Mouse (Mus musculus) heart, embryonic 13.5 days (tissue): ENCODE data around the gene Trappc13. TPM values are rescaled to one million over a fixed set of nuclear protein-coding genes. Genes with fewer than 3 reads are reported as not detected.
A peak's percentile ranks its signal among the peaks of the same experiment; 100 is the strongest.
"Not testable (repeated sequence)": the region's sequence is repeated elsewhere in the genome, so short reads cannot be mapped to it uniquely, and the experiment has no call there.

Experiments
- ATAC-seq: fragments of 200-750 bp; cut with Nextera tagmentation; 2 replicates; pipeline ENCODE4 v1.8.0; 2017; ENCODE audit warnings: moderate TSS enrichment; ENCODE audit not compliant: insufficient number of reproducible peaks, low FRiP score, low TSS enrichment; ENCODE audit errors: extremely low read depth
- H3K27ac ChIP-seq: fragments of 300-500 bp; sonication (generic); replicated peaks from 2 replicates; pipeline ENCODE4 v1.5.1; 2015; ENCODE audit warnings: moderate library complexity, mild to moderate bottlenecking, inconsistent platforms
- H3K27me3 ChIP-seq: fragments of 300-500 bp; sonication (generic); replicated peaks from 2 replicates; pipeline ENCODE4 v1.6.1; 2015; ENCODE audit warnings: mild to moderate bottlenecking, inconsistent platforms
- H3K36me3 ChIP-seq: fragments of 300-500 bp; sonication (generic); 2 replicates; pipeline ENCODE4 v1.6.1; 2015; ENCODE audit warnings: mild to moderate bottlenecking, inconsistent platforms
- H3K4me1 ChIP-seq: fragments of 300-500 bp; sonication (generic); 2 replicates; pipeline ENCODE4 v1.6.1; 2015; ENCODE audit warnings: inconsistent platforms
- H3K4me2 ChIP-seq: fragments of 300-500 bp; sonication (generic); 2 replicates; pipeline ENCODE4 v1.6.1; 2015; ENCODE audit warnings: inconsistent platforms, mild to moderate bottlenecking, moderate library complexity
- H3K4me3 ChIP-seq: fragments of 300-500 bp; sonication (generic); 2 replicates; pipeline ENCODE4 v1.5.1; 2015; ENCODE audit warnings: moderate library complexity, mild to moderate bottlenecking, inconsistent platforms
- H3K9ac ChIP-seq: fragments of 300-500 bp; sonication (generic); 2 replicates; pipeline ENCODE4 v1.6.1; 2015; ENCODE audit warnings: inconsistent platforms, mild to moderate bottlenecking, moderate library complexity
- H3K9me3 ChIP-seq: fragments of 300-500 bp; sonication (generic); 2 replicates; pipeline ENCODE4 v1.6.1; 2016; ENCODE audit warnings: inconsistent platforms
- WGBS: fragments of 180-500 bp; shearing (Covaris S2); methylation state at CpG from one replicate; pipeline ENCODE4 v1.1.7; 2015; ENCODE audit warnings: mixed read lengths; 5-methylcytosine and 5-hydroxymethylcytosine counted together
- polyA plus RNA-seq: library from polyadenylated mRNA; unstranded; fragments of >200 nt; fragmentation: Nextera tagmentation; extraction: Ambion mirVana; gene quantifications from 2 replicates; pipeline ENCODE4 v1.2.1, GENCODE M21; 2015

Gene Trappc13
- polyA plus RNA-seq, result 41.9 and 45.7 TPM in 2 replicates

DNA sequence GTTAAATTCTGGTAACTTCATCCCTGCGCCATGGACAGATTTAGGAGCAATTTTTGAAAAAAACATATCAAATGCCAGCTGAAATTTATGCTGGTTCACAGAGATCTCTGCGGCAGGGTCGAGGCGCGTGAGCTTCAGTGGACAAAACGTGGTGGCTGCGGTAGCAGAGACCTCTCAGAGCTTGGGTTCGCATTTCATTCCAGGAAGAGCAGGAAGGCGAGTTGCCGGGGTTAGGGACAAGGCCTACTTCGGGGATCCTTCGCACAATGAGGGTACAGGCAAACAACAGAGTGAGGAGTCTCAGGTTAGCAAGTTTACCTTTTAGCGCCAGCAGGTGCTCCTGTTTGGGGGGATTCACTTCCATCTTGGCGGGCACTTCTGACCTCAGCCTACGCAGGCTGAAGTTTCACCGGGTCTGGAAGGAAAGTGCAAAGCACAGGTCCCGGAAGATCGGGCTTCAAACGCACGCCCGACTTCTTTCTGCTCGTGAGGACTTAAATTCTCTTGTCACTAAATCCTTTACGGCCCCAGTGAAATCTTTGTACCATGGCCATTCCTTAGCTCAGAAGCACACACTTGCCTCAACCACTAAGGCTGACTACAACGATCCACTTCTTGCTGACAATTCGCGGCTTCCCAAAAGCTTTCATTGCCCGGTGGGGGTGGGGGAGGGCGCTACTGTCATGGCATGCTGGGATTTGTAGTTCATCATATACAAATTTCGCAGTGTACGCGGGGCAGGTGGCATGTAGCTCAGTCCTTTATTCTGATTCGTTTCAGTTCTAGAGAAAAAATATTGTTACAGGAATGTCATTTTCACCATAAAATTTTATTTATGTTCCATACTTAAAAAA, at the start of gene Trappc13:
Trappc13 (minus strand) TSS at position 674 of the 854 bp plus-strand sequence.
- peaks cover 18% of the 10 kb centered on the region for H3K4me1 ChIP-seq
- peak within 1 kb of the TSS; percentile 86 for H3K27ac ChIP-seq
- no peaks in the 10 kb centered on the region for H3K27me3 ChIP-seq
- H3K4me2 ChIP-seq, result peak within 1 kb of the TSS; percentile 83
- peak; percentile 84 for ATAC-seq
- H3K36me3 ChIP-seq, result peaks cover 34% of the 10 kb centered on the region
- under 1% methylated on average over 32 of the region's 32 CpGs for WGBS
- H3K4me3 ChIP-seq, result peak within 1 kb of the TSS; percentile 83
- H3K9me3 ChIP-seq, result no peaks in the 10 kb centered on the region
- peak within 1 kb of the TSS; percentile 93 for H3K9ac ChIP-seq

DNA sequence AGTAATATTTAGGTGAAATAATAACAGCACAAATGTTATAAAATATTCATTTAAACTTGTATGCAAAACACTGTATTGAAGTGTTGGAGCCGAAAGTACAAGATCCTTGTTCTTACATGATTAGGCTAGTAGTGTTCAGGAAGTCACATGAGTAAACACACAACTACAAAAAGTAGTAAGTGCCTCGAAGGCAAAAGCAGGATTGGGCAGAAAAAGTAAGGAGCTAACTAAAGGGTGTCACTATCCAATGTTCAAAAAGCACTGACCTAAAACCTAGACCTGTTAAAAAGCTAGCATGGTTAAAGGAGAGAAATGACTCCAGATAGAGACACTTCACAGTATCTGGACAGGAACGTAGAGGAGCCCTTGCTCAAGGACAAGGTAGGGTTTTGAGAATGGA, 49.2 kb upstream of the Trappc13 start:
- H3K9ac ChIP-seq, result peak overlapping the region; percentile 92
- peaks cover 11% of the 10 kb centered on the region for H3K36me3 ChIP-seq

DNA sequence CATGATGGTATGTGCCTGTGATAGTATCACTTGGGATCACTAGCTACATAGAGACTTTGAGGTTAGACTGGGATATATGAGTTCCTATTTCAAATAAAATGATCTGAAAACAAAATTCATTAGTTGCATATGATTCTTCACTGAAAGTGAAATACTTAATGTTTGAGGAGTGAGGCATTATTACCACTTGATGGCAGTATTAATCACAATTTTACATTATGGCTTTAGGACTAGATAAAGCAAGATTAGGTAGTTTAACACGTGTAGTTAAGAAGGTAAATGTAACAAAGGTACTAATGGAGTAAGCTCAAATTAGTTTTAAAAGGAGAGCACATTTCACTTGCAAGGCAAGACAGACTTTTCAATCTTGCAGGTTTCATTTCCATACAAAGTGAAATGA, 26.0 kb upstream of the Trappc13 start:
- no peak overlapping the region for H3K4me2 ChIP-seq
- no peak for ATAC-seq
- no peak overlapping the region for H3K9ac ChIP-seq
- H3K9me3 ChIP-seq, result no peaks in the 10 kb centered on the region
- H3K27ac ChIP-seq, result no peak overlapping the region
- H3K4me1 ChIP-seq, result no peaks in the 10 kb centered on the region
- WGBS, result 69% methylated on average over 1 of the region's 1 CpGs
- no peak overlapping the region for H3K4me3 ChIP-seq
- peaks cover 48% of the 10 kb centered on the region for H3K36me3 ChIP-seq
- no peaks in the 10 kb centered on the region for H3K27me3 ChIP-seq

More for the DNA sequence above, 49.2 kb upstream of the Trappc13 start:
- H3K4me2 ChIP-seq, result peak overlapping the region; percentile 75
- H3K27me3 ChIP-seq, result no peaks in the 10 kb centered on the region
- no peaks in the 10 kb centered on the region for H3K9me3 ChIP-seq
- H3K27ac ChIP-seq, result 0 out of 2 replicates have a peak overlapping the region, but pooled peaks have one; percentile 12
- H3K4me3 ChIP-seq, result peak overlapping the region; percentile 87
- ATAC-seq, result no peak
- peaks cover 25% of the 10 kb centered on the region for H3K4me1 ChIP-seq
- whole genome bisulfite sequencing, result 45% methylated on average over 3 of the region's 3 CpGs

GRCm38 (mm10) chr13:104195891-104196290, 17.6 kb upstream of the Trappc13 start:
- H3K4me3 ChIP-seq, H3K27me3 ChIP-seq, ATAC-seq, H3K9me3 ChIP-seq, H3K4me1 ChIP-seq, H3K4me2 ChIP-seq, H3K9ac ChIP-seq, H3K27ac ChIP-seq: not testable (repeated sequence)
- H3K36me3 ChIP-seq, result peaks cover 63% of the 10 kb centered on the region

GRCm38 (mm10) chr13:104187357-104187756, 9.1 kb upstream of the Trappc13 start:
- no peak overlapping the region for H3K4me3 ChIP-seq
- no peaks in the 10 kb centered on the region for H3K9me3 ChIP-seq
- no peak overlapping the region for H3K27ac ChIP-seq
- H3K4me2 ChIP-seq, result no peak overlapping the region
- ATAC-seq, result no peak
- no peaks in the 10 kb centered on the region for H3K27me3 ChIP-seq
- no peak overlapping the region for H3K9ac ChIP-seq
- peaks cover 5% of the 10 kb centered on the region; the same call in 1 of the 2 replicates for H3K4me1 ChIP-seq
- 62% methylated on average over 4 of the region's 4 CpGs for WGBS
- H3K36me3 ChIP-seq, result peaks cover 69% of the 10 kb centered on the region

- Histone ChIP-seq H3K4me2 (peak overlapping the region; percentile 83), H3K36me3 (peaks cover 43% of the 10 kb centered on the region), H3K9me3 (no peaks in the 10 kb centered on the region), H3K4me3 (peak overlapping the region; percentile 83), H3K27ac (peak overlapping the region; percentile 82), H3K27me3 (no peaks in the 10 kb centered on the region), H3K9ac (peak overlapping the region; percentile 93), H3K4me1 (peaks cover 18% of the 10 kb centered on the region)
- WGBS, result 10% methylated on average over 13 of the region's 13 CpGs
- no peak for ATAC-seq
These were observed 1.1 kb upstream of the Trappc13 start for GRCm38 (mm10) chr13:104179176-104179888.

- ATAC-seq, result peak; percentile 99
- no peaks in the 10 kb centered on the region for H3K27me3 ChIP-seq
- under 1% methylated on average over 38 of the region's 38 CpGs for WGBS
- H3K4me1 ChIP-seq, result peaks cover 18% of the 10 kb centered on the region
- peak within 1 kb of the TSS; percentile 86 for H3K27ac ChIP-seq
- peak within 1 kb of the TSS; percentile 83 for H3K4me2 ChIP-seq
- H3K4me3 ChIP-seq, result peak within 1 kb of the TSS; percentile 83
- peaks cover 40% of the 10 kb centered on the region for H3K36me3 ChIP-seq
- no peaks in the 10 kb centered on the region for H3K9me3 ChIP-seq
- H3K9ac ChIP-seq, result peak within 1 kb of the TSS; percentile 93
These were observed 417 bp upstream of the Trappc13 start, which contains the start of gene Trim23 for GRCm38 (mm10) chr13:104178650-104179121. Gene Trim23 (plus strand): TSS chr13:104178797.

GRCm38 (mm10) chr13:104176874-104177273, 1.4 kb downstream of the Trappc13 start:
- peak overlapping the region; percentile 71 for H3K9ac ChIP-seq
- peaks cover 23% of the 10 kb centered on the region for H3K4me1 ChIP-seq
- H3K4me2 ChIP-seq, result peak overlapping the region; percentile 74
- WGBS, result 57% methylated on average over 3 of the region's 3 CpGs
- peaks cover 24% of the 10 kb centered on the region for H3K36me3 ChIP-seq
- no peaks in the 10 kb centered on the region for H3K9me3 ChIP-seq
- no peak overlapping the region for H3K27ac ChIP-seq
- peak overlapping the region; percentile 83 for H3K4me3 ChIP-seq
- no peaks in the 10 kb centered on the region for H3K27me3 ChIP-seq
- no peak for ATAC-seq

GRCm38 (mm10) chr13:104172498-104172897, 5.8 kb downstream of the Trappc13 start:
- no peaks in the 10 kb centered on the region for H3K27me3 ChIP-seq
- H3K4me3 ChIP-seq, result no peak overlapping the region
- no peak overlapping the region for H3K4me2 ChIP-seq
- peaks cover 15% of the 10 kb centered on the region for H3K4me1 ChIP-seq
- peaks cover 37% of the 10 kb centered on the region for H3K36me3 ChIP-seq
- H3K27ac ChIP-seq, result no peak overlapping the region
- no peaks in the 10 kb centered on the region; the same call in 1 of the 2 replicates for H3K9me3 ChIP-seq
- no peak for ATAC-seq
- no peak overlapping the region for H3K9ac ChIP-seq

- WGBS, result 90% methylated on average over 5 of the region's 5 CpGs
- ATAC-seq, result no peak
- Histone ChIP-seq H3K4me2 (no peak overlapping the region), H3K27me3 (no peaks in the 10 kb centered on the region), H3K4me3 (no peak overlapping the region), H3K9ac (no peak overlapping the region), H3K4me1 (peaks cover 9% of the 10 kb centered on the region), H3K27ac (no peak overlapping the region), H3K9me3 (no peaks in the 10 kb centered on the region; the same call in 1 of the 2 replicates), H3K36me3 (peaks cover 44% of the 10 kb centered on the region)
These were observed 6.6 kb downstream of the Trappc13 start for GRCm38 (mm10) chr13:104171711-104172110.

- Histone ChIP-seq H3K4me1 (no peaks in the 10 kb centered on the region), H3K9ac (no peak overlapping the region), H3K4me3 (no peak overlapping the region), H3K27ac (no peak overlapping the region), H3K4me2 (no peak overlapping the region), H3K36me3 (peaks cover 69% of the 10 kb centered on the region), H3K9me3 (no peaks in the 10 kb centered on the region), H3K27me3 (no peaks in the 10 kb centered on the region)
- WGBS, result 71% methylated on average over 1 of the region's 1 CpGs
- ATAC-seq, result no peak
These were observed 22.6 kb downstream of the Trappc13 start for GRCm38 (mm10) chr13:104155686-104156085.
